Mouse (Mus musculus) lung, postnatal 0 days (tissue): ENCODE measurements around the gene Chrm4.

Experiments used
- CTCF ChIP-seq: IDR thresholded peaks from 2 replicates; pipeline ENCODE4 v1.5.1; 2016; ENCODE audit warnings: antibody characterized with exemption, mild to moderate bottlenecking
- EP300 ChIP-seq: IDR thresholded peaks from 2 replicates; pipeline ENCODE4 v1.6.1; 2016; ENCODE audit warnings: antibody characterized with exemption, mild to moderate bottlenecking, control low read depth

DNA sequence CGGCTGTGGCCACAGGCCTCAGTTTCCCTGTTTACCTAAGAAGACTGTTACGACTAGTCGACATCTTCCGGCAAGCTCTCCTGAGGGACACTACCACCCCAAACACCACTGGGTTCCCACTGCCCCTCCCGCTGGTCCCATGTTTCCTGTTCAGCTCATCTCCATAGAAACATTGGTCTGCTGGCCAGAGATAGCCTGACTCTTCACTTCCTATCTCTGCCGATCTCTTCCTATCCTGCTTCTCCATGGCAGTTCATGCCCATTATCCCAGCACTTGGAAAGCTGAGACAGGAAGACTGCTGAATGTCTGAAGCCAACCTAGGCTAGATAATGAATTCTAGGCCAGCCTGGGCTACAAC, 21.1 kb downstream of the Chrm4 start:
- TF ChIP-seq CTCF (no peak), EP300 (0 out of 2 replicates have a peak, but pooled peaks have one; percentile 39)
